Mouse (Mus musculus) ES-Bruce4 (cell line): ENCODE measurements around the gene Klhl35. TPM values are rescaled to one million over a fixed set of nuclear protein-coding genes. Genes with fewer than 3 reads are reported as not detected.

Experiments used
- H3K27ac ChIP-seq: 2 replicates; pipeline ENCODE4 v1.5.1; 2012; ENCODE audit warnings: low read length, inconsistent platforms; ENCODE audit not compliant: insufficient read depth
- H3K27me3 ChIP-seq: 2 replicates; pipeline ENCODE4 v1.6.1; 2012; ENCODE audit warnings: mild to moderate bottlenecking, low read length, inconsistent platforms; ENCODE audit not compliant: control insufficient read depth, poor library complexity, insufficient read depth, severe bottlenecking
- H3K36me3 ChIP-seq: 2 replicates; pipeline ENCODE4 v1.6.1; 2012; ENCODE audit warnings: inconsistent platforms, mild to moderate bottlenecking, low read length, moderate library complexity; ENCODE audit not compliant: control insufficient read depth, poor library complexity, insufficient read depth, severe bottlenecking
- H3K4me1 ChIP-seq: one replicate; pipeline ENCODE4 v1.8.1; 2011; ENCODE audit warnings: low read length; ENCODE audit not compliant: control insufficient read depth, insufficient read depth
- H3K4me3 ChIP-seq: 2 replicates; pipeline ENCODE4 v1.5.1; 2011; ENCODE audit warnings: low read depth, mild to moderate bottlenecking, low read length
- H3K9ac ChIP-seq: 2 replicates; pipeline ENCODE4 v1.6.1; 2012; ENCODE audit warnings: low read depth, mild to moderate bottlenecking, inconsistent platforms; ENCODE audit not compliant: poor library complexity, severe bottlenecking
- H3K9me3 ChIP-seq: replicated peaks from 2 replicates; pipeline ENCODE4 v1.6.1; 2012; ENCODE audit warnings: mild to moderate bottlenecking, low read length, inconsistent platforms; ENCODE audit not compliant: control insufficient read depth, poor library complexity, insufficient read depth, severe bottlenecking
- CTCF ChIP-seq: IDR thresholded peaks from one replicate; pipeline ENCODE4 v1.8.1; 2011; ENCODE audit warnings: low read depth, low read length
- EP300 ChIP-seq: IDR thresholded peaks from 2 replicates; pipeline ENCODE4 v1.6.1; 2011; ENCODE audit warnings: low read depth, low read length; ENCODE audit not compliant: insufficient read depth
- POLR2A ChIP-seq: IDR thresholded peaks from one replicate; pipeline ENCODE4 v1.8.1; 2011; ENCODE audit warnings: low read length; ENCODE audit not compliant: insufficient read depth
- polyA plus RNA-seq: library from polyadenylated mRNA; stranded (reverse); fragments of >200 nt; gene quantifications from 2 replicates; pipeline ENCODE4 v1.2.4, GENCODE M21; 2011; ENCODE audit warnings: low read depth; ENCODE audit not compliant: missing spikeins, insufficient read depth, insufficient read length

Gene Klhl35
- polyA plus RNA-seq, 1 experiment = not detected

DNA sequence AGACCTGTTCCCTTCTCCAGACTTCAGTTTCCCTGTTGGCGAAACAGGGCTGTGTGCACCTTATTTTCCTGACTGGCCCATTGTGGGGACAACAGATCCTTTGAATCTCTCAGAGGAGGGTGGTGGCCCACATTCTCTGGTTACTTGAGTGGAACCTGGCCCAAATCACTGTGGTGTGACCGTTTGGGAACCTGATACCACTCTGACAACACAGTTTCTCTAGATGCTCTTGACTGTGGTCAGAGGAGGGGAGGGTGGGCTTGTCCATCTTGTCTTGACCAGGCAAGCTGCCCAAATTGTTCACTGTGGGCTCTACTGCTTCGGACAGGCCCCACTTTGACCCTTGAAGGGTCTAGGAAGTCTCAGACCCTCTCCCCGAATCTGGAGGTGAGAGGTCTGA, 11.8 kb upstream of the Klhl35 start:
- H3K4me3 ChIP-seq = no peak overlapping the region
- no peaks in the 10 kb centered on the region for H3K36me3 ChIP-seq
- no peak overlapping the region for H3K9ac ChIP-seq
- no peak for TF ChIP-seq EP300
- no peak for TF ChIP-seq CTCF
- TF ChIP-seq POLR2A = no peak
- no peaks in the 10 kb centered on the region for H3K27me3 ChIP-seq
- no peak overlapping the region for H3K27ac ChIP-seq
- H3K9me3 ChIP-seq = no peaks in the 10 kb centered on the region
- no peaks in the 10 kb centered on the region for H3K4me1 ChIP-seq

DNA sequence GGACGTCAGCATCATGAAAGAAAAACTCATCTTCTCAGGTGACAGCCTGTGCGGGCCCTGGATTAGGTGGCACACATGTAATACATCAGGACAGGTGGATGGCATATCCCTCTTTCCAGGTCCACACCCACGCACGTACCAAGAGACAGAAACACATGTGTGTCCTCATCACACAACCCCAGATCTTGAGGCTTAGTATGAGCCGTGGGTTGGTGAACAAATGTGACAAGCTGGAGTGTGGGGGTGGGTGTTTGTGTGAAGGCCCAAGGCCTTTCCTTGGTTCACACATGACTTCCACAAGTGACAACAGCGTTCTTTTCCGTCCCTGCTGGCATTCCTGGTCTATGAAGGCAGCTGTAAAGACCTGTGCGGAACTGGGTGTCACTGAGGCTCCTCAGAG, 7.0 kb upstream of the Klhl35 start:
- Histone ChIP-seq H3K9ac (no peak overlapping the region), H3K27ac (no peak overlapping the region), H3K36me3 (no peaks in the 10 kb centered on the region), H3K27me3 (no peaks in the 10 kb centered on the region), H3K4me3 (no peak overlapping the region), H3K9me3 (no peaks in the 10 kb centered on the region), H3K4me1 (no peaks in the 10 kb centered on the region)
- TF ChIP-seq CTCF = no peak
- no peak for TF ChIP-seq POLR2A
- no peak for TF ChIP-seq EP300

DNA sequence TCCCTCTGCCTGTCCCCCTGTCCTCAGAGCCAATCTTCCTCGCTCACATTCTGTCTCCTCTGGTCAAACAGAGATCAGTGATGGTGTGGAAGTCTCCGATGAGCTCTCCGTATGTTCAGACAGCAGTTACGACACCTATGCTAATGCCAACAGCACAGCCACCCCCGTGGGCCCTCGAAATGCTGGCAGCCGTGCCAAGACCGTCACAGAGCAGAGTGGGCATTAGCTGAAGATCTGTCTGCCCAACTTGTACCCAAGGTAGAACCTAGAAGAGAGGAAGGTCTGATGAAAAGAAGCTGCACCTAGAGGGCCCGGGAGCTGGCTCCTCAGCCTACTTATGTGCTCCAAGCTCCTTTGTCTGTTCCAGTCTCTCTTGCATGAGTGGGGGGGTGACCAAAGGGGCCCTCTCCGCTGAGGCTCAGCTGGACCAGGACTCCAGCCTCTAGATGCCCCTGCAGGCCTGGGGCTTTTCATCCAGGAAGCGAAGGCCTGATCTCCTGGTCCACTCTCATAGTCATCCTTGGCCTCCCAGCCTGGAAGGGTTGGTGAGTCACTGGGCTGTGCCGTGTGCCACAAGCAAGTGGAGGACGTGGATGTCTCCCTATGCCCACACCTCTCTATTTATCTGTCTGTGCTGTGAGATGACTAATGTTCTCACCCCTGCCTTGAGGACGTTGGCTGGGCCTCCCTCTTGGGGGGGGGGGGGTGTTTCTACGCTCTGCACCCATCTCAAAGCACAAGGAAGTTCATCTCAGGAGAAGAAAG, 5.7 kb upstream of the Klhl35 start:
- Histone ChIP-seq H3K4me3 (no peak overlapping the region), H3K27me3 (no peaks in the 10 kb centered on the region), H3K36me3 (no peaks in the 10 kb centered on the region), H3K9me3 (no peaks in the 10 kb centered on the region), H3K9ac (no peak overlapping the region), H3K27ac (no peak overlapping the region), H3K4me1 (no peaks in the 10 kb centered on the region)
- TF ChIP-seq POLR2A (no peak), CTCF (no peak), EP300 (no peak)

DNA sequence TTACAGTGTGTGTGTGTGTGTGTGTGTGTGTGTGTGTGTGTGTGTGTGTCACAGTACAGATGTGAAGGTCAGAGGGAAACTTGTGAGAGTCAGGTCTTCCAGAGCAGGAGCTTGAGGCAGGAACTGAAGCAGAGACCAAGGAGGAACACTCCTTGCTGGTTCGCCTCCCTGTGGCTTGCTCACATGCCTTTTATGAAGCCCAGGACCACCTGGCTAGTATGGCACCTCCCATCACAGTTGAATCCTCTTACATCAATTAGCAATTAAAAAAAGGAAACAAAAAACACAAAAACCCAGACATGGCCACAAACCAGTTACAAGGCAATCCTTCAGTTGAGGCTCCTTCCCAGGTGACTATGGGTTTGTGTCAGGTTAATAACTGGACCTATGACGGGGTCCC, 2.7 kb upstream of the Klhl35 start:
- Histone ChIP-seq H3K36me3 (no peaks in the 10 kb centered on the region), H3K4me1 (peaks cover 1% of the 10 kb centered on the region), H3K9me3 (no peaks in the 10 kb centered on the region), H3K27me3 (no peaks in the 10 kb centered on the region), H3K27ac (no peak overlapping the region), H3K4me3 (no peak overlapping the region), H3K9ac (no peak overlapping the region)
- no peak for TF ChIP-seq CTCF
- no peak for TF ChIP-seq POLR2A
- TF ChIP-seq EP300 = no peak

GRCm38 (mm10) chr7:99467916-99468282, 2.1 kb downstream of the Klhl35 start:
- Histone ChIP-seq H3K27ac (no peak overlapping the region), H3K4me3 (peak overlapping the region; percentile 50), H3K9ac (peak overlapping the region; percentile 35), H3K9me3 (no peaks in the 10 kb centered on the region), H3K4me1 (peaks cover 1% of the 10 kb centered on the region), H3K36me3 (no peaks in the 10 kb centered on the region), H3K27me3 (no peaks in the 10 kb centered on the region)
- no peak for TF ChIP-seq EP300

DNA sequence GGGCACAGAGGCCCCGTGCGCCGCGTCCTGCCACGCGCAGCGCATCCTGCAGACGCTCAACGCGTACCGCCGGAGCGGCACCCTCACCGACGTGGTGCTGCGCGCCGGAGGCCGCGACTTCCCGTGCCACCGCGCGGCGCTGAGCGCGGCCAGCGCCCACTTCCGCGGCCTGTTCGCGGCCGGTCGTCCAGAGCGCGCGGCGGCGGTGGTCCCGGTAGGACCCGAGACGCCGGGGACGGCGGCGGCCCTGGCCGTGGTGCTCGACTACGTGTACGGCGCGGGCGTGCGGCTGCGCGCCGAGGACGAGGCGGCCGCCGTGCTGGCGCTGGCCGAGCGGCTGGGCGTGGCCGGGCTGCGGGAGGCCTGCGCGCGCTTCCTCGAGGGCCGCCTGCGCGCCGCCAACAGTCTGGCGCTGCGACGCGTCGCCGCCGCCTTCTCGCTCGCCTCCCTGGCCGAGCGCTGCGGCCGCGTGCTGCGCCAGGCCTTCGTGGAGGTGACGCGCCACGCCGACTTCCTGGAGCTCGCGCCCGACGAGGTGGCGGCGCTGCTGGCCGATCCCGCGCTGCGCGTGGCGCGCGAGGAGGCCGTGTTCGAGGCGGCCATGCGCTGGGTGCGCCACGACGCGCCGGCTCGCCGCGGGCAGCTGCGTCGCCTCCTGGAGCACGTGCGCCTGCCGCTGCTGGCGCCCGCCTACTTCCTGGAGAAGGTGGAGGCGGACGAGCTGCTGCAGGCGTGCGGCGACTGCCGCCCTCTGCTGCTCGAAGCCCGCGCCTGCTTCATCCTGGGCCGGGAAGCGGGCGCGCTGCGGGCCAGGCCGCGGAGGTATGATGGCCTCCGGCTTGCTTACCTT, 2.7 kb downstream of the Klhl35 start:
- Histone ChIP-seq H3K9me3 (no peaks in the 10 kb centered on the region), H3K27ac (no peak overlapping the region), H3K36me3 (no peaks in the 10 kb centered on the region), H3K4me1 (peaks cover 1% of the 10 kb centered on the region), H3K27me3 (no peaks in the 10 kb centered on the region), H3K9ac (peak overlapping the region; percentile 35), H3K4me3 (peak overlapping the region; percentile 50)
- TF ChIP-seq EP300 = no peak
- no peak for TF ChIP-seq POLR2A
- peak; percentile 39 for TF ChIP-seq CTCF
